Mouse (Mus musculus) thymus, adult 2 months (tissue): Measurements from ENCODE around the gene Yjefn3. TPM values are rescaled to one million over a fixed set of nuclear protein-coding genes. Genes with fewer than 3 reads are reported as not detected.

Source experiments
- DNase-seq: peaks from one replicate; pipeline ENCODE4 v3.0.0; 2021
- H3K27ac ChIP-seq: fragments of 200-500 bp; 2 replicates; pipeline ENCODE4 v1.5.1; 2012; ENCODE audit warnings: low read length, control low read depth; ENCODE audit not compliant: control insufficient read depth, insufficient read depth
- H3K27me3 ChIP-seq: fragments of 200-500 bp; 2 replicates; pipeline ENCODE4 v1.6.1; 2012; ENCODE audit warnings: mild to moderate bottlenecking, low read length, moderate library complexity, mixed read lengths; ENCODE audit not compliant: control insufficient read depth, insufficient read depth
- H3K36me3 ChIP-seq: fragments of 200-500 bp; 2 replicates; pipeline ENCODE4 v1.6.1; 2012; ENCODE audit warnings: mild to moderate bottlenecking, low read length, moderate library complexity; ENCODE audit not compliant: control insufficient read depth, insufficient read depth
- H3K4me1 ChIP-seq: fragments of 200-500 bp; replicated peaks from 2 replicates; pipeline ENCODE4 v1.6.1; 2012; ENCODE audit warnings: low read length; ENCODE audit not compliant: control insufficient read depth, insufficient read depth
- H3K4me3 ChIP-seq: fragments of 200-500 bp; 2 replicates; pipeline ENCODE4 v1.5.1; 2012; ENCODE audit warnings: mild to moderate bottlenecking, low read length, control low read depth, moderate library complexity; ENCODE audit not compliant: control insufficient read depth, insufficient read depth
- CTCF ChIP-seq: fragments of 200-500 bp; IDR thresholded peaks from 2 replicates; pipeline ENCODE4 v1.5.1; 2012; ENCODE audit warnings: mild to moderate bottlenecking, control low read depth, low read length, moderate library complexity, borderline replicate concordance; ENCODE audit not compliant: control insufficient read depth, poor library complexity, insufficient read depth; ENCODE audit errors: extremely low read depth
- POLR2A ChIP-seq: fragments of 200-500 bp; IDR thresholded peaks from 2 replicates; pipeline ENCODE4 v1.6.1; 2012; ENCODE audit warnings: mild to moderate bottlenecking, low read length, control low read depth, moderate library complexity; ENCODE audit not compliant: control insufficient read depth, poor library complexity, insufficient read depth; ENCODE audit errors: extremely low read depth
- WGBS: fragments of 180-500 bp; shearing (Covaris S2); methylation state at CpG from one replicate; pipeline ENCODE4 v1.1.7; 2018; 5-methylcytosine and 5-hydroxymethylcytosine counted together
- polyA plus RNA-seq: library from polyadenylated mRNA; depleted of rRNA; stranded (reverse); fragments of >200 nt; gene quantifications from 2 replicates; pipeline ENCODE4 v1.2.3, GENCODE M21; 2012

Yjefn3 gene
- polyA plus RNA-seq, 1 experiment, result 11.7 TPM

DNA sequence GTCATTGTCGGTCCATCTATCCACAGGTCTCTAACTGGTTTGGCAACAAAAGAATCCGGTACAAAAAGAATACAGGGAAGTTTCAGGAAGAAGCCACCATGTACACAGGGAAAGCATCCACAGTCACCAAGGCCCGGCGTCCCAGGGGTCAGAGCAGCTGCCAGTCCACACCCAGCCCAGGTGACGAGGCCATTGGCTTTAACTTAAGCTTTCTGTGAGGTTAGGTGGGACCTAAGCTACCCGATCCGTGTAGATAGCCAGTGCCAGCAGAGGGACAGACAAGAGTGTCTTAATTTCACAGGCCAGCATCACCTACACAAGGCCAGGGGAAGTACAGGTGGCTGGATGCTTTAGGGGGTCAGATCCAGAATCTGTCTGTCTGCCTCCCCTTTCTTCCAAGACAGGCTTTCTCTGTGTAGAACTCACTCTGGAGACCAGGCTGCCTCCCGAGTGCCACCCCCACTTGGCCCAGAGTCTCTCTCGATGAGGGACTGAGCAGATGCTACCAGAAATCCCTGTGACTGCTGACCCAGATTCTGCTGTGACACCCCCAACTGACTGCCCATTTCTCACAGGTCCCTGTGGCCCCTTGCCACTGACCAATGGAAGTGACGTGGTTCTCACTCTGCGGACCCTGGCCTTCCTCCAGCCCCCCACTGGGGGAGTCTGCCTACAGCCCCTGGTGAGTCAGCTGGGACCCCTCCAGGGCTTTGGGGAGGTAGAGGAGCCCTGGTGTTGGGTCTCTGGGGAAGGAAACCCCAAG is 32.3 kb downstream of the Yjefn3 start:
- no peak for TF ChIP-seq CTCF
- no peak for TF ChIP-seq POLR2A
- DNase-seq, result no peak
- Histone ChIP-seq H3K36me3 (no peaks in the 10 kb centered on the region), H3K4me1 (no peaks in the 10 kb centered on the region), H3K4me3 (no peak overlapping the region), H3K27me3 (no peaks in the 10 kb centered on the region), H3K27ac (no peak overlapping the region)
- WGBS, result 95% methylated on average over 11 of the region's 11 CpGs

DNA sequence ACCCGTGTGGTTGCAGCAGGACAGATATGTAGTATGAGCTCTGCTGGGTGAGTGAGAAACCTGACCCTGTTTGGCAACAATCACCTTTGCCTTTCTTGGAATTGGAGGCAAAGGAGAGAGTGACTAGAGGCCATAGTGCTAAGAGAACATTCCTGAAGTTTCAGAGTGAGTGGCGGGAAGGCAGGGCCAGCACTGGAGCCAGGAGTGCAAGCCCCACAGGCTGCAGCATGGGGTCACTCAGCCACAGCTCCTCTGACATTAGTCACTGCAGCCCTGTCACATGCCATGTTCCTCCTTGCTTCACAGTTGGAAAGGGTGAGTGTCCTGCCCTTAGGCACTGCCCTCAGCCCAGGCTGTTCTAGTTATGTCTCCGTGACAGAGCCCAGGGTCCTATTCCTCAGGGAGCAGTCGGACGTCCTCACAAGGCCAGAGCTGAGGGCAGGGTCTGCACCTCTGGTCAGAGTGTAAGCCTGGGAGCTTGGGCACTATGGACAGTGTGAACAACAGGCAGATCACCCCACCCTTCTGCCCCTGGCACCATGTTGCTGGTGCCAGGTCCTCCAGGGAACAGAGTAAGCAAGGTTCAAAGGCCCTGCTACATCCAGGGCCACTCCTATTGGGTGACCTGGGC is 34.7 kb downstream of the Yjefn3 start:
- no peaks in the 10 kb centered on the region for H3K4me1 ChIP-seq
- H3K36me3 ChIP-seq, result no peaks in the 10 kb centered on the region
- DNase-seq, result no peak
- no peaks in the 10 kb centered on the region for H3K27me3 ChIP-seq
- no peak overlapping the region for H3K27ac ChIP-seq
- TF ChIP-seq CTCF, result no peak
- TF ChIP-seq POLR2A, result no peak
- H3K4me3 ChIP-seq, result no peak overlapping the region
- WGBS, result 96% methylated on average over 5 of the region's 5 CpGs

DNA sequence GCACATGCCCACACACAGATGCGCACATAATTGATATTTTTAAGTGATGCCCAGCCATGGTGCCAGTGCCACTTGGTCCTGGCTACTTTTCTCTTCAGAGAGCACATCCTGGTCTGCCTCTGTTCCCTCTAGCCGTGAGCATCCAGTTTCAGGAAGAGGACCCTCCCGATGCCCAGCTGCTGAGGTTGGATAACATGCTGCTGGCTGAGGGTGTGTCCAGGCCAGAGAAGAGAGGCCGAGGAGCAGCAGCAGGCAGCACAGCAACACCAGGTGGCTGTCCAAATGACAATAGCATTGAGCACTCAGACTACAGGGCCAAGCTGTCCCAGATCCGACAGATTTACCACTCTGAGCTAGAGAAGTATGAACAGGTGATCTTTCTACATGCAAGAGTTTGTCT is 38.3 kb downstream of the Yjefn3 start:
- Histone ChIP-seq H3K27me3 (no peaks in the 10 kb centered on the region), H3K4me3 (no peak overlapping the region), H3K27ac (no peak overlapping the region), H3K4me1 (no peaks in the 10 kb centered on the region), H3K36me3 (no peaks in the 10 kb centered on the region)
- no peak for DNase-seq
- TF ChIP-seq POLR2A, result no peak
- TF ChIP-seq CTCF, result no peak
- WGBS, result 94% methylated on average over 5 of the region's 5 CpGs

DNA sequence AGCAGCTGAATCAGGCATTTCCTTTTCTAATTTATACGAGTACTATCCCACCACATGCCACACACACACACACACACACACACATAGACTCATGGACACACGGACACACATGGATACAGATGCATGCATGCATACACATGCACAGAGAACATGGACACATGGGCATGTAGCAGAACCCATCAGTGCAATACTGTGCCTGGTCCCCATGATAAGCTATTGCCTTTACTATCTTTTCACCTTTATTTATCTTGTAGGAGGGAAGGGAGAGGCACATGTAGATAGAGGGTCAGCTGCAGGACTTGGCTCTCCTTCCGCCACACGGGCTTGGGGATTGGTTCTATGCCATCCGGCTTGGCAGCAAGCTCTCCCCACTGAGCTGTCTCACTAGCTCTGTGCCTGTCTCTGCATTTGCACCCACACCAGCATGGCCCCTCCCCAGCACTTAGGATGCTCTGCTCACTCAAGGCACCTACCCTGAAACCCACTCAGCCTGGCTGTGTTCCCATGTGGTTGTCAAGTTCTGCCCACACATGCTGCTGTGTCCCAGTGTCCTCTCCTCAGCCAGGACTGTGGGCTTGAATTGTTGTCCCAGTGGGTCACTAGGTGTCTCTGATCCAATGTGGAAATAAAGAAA is 39.0 kb downstream of the Yjefn3 start:
- H3K27ac ChIP-seq, result no peak overlapping the region
- 98% methylated on average over 5 of the region's 5 CpGs for WGBS
- no peak overlapping the region for H3K4me3 ChIP-seq
- DNase-seq, result no peak
- no peaks in the 10 kb centered on the region for H3K36me3 ChIP-seq
- H3K27me3 ChIP-seq, result no peaks in the 10 kb centered on the region
- TF ChIP-seq POLR2A, result no peak
- TF ChIP-seq CTCF, result no peak
- H3K4me1 ChIP-seq, result no peaks in the 10 kb centered on the region

DNA sequence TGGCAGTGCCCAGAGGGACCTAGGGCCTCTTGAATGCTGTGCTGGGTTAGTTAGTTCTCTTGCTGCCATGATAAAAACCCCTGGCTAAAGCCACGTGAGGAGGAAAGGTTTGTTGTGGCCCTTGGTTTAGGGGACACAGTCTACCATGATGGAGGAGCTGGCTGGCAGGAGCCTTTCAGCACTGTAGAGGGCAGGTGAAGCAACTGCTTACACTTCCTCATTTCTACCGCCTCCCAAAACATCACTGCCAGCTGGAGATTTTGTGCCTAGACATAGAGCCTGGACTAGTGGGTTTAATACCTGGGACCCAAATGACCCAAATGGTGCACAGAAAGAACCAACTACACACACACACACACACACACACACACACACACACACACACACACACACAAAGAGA is 41.3 kb downstream of the Yjefn3 start:
- no peaks in the 10 kb centered on the region for H3K4me1 ChIP-seq
- no peak overlapping the region for H3K27ac ChIP-seq
- WGBS, result 70% methylated on average over 2 of the region's 2 CpGs

DNA sequence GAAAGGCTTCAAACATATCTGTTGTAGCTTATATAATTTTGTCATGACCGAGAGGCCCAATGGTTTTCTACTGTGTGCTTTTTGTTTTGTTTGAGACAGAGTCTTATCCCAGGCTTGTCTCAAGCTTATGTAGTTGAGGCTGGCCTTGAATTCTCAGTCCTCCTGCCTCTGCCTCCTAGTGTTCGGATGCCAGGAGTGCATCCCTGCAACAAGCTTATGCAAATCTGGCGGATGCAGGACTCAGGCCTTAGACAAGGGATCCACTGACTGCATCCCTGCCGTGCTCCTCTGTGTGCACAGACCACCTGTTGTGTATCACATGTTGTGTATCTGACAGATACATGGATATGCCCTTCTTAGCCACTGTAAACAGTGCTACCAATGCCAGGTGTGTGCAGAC is 41.7 kb downstream of the Yjefn3 start:
- H3K4me1 ChIP-seq, result no peaks in the 10 kb centered on the region
- TF ChIP-seq CTCF (no peak), POLR2A (no peak)
- no peak overlapping the region for H3K27ac ChIP-seq
- 92% methylated on average over 4 of the region's 4 CpGs for WGBS
- H3K36me3 ChIP-seq, result no peaks in the 10 kb centered on the region
- no peak overlapping the region for H3K4me3 ChIP-seq
- DNase-seq, result no peak
- no peaks in the 10 kb centered on the region for H3K27me3 ChIP-seq

More for the DNA sequence above, 41.3 kb downstream of the Yjefn3 start:
- no peaks in the 10 kb centered on the region for H3K36me3 ChIP-seq
- no peak for TF ChIP-seq POLR2A
- TF ChIP-seq CTCF, result no peak
- no peaks in the 10 kb centered on the region for H3K27me3 ChIP-seq
- DNase-seq, result no peak
- H3K4me3 ChIP-seq, result no peak overlapping the region
